Mouse (Mus musculus) thymus, adult 2 months (tissue): Measurements from ENCODE around the gene Pld2.

Source experiments
- CTCF ChIP-seq: fragments of 200-500 bp; IDR thresholded peaks from 2 replicates; pipeline ENCODE4 v1.5.1; 2012; ENCODE audit warnings: mild to moderate bottlenecking, control low read depth, low read length, moderate library complexity, borderline replicate concordance; ENCODE audit not compliant: control insufficient read depth, poor library complexity, insufficient read depth; ENCODE audit errors: extremely low read depth
- POLR2A ChIP-seq: fragments of 200-500 bp; IDR thresholded peaks from 2 replicates; pipeline ENCODE4 v1.6.1; 2012; ENCODE audit warnings: mild to moderate bottlenecking, low read length, control low read depth, moderate library complexity; ENCODE audit not compliant: control insufficient read depth, poor library complexity, insufficient read depth; ENCODE audit errors: extremely low read depth

DNA sequence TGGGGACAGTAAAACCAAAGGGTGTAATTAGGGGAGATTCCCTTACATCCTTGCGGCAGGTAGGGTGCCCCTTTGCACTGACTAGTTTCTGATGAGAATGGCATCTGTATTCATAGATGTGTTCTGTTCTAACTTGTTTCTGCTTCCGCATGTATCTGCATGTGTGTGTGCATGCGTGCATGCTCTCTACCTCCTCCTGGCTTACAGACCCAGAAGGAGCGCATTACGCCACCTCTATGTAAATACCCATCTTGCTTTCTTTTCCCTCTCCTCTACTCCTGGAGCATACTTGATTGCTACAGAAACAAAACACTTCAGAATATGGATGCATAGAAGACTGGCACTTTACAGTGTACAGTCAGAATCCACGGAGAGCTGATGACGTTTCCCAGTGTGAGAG lies 43.9 kb downstream of the Pld2 start:
- TF ChIP-seq POLR2A: no peak
- TF ChIP-seq CTCF: no peak
